Mouse (Mus musculus): ENCODE measurements around the gene Hps3.
"Not testable (repeated sequence)": the region's sequence is repeated elsewhere in the genome, so short reads cannot be mapped to it uniquely, and the experiment has no call there.

Gene Hps3

GRCm38 (mm10) chr3:20034719-20035404 is at the start of gene Hps3:
Gene Hps3, minus strand, starts transcription at chr3:20035315.
- peak; percentile 92 for DNase-seq (ENCODE audit: low spot score)

DNA sequence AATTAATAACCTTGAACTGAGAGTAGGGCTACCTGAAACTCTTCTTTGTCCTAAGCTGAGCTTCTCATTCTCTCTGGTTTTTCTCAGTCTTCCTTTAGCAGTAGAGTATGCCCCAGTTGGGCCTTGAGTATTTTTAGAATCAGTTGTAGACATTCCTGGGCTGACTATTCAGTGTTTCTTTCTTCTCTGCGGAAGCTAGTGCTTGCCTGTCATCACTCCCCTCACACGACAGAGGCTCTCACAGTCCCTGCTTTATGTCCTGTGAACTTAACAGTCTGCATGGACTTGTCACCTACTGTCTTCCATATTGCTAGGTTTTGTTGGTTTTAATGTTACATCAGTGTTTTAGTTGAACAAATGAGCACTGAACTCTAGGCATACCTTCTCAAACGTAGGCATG is 47.0 kb upstream of the Hps3 start:
- no peak for DNase-seq (ENCODE audit: low spot score)

DNA sequence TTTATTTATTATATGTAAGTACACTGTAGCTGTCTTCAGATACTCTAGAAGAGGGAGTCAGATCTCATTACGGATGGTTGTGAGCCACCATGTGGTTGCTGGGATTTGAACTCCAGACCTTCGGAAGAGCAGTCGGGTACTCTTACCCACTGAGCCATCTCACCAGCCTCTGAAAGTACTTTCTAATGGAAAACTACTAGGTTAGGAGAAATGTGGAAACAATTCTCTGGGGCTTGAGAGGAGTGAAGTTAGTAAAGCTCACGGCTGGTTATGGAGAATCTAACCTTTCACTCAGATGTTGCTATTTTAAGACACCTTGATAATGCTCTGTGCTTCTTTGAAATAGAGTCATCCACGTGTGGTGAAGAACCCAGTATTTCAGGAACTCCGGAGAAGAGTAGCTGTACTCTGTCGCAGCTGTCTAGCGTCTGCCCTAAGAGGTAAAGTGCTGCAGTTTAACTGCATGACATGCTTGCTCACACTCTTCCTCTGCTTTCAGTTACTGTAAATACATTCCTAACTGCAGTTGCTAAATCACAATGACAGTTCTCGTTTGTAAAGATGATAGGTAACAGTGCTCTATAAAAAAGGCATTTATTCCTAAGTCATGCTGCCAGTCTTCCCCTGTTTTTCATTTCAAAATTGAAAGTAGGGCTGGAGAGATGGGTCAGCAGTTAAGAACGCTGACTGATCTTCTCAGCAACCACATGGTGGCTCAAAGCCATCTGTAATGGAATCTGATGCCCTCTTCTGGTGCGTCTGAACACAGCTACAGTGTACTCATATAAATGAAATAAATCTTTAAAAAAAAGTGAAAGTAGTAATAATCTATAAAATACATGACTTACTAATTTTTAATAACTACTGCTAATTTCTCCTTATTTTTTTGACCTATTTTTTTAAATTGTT is 41.3 kb upstream of the Hps3 start:
- no peak for DNase-seq (ENCODE audit: low spot score)

DNA sequence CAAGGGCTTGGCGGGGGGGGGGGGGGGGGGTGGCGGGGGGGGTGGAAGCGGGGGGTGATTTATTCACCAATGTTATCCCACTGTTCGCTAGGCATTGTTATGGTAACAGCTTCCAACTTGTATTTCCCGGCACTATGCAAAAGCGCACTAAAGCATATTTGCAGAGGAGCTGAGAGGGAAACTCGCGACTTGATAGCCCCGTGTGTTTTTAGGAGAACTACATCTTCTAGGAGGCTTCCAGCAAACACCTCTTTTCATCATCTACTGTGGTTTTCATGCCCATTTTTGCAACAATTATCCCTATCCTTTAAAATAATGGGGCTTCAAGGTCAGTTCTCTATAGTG is 23.1 kb upstream of the Hps3 start:
- peak; percentile 37 for DNase-seq (ENCODE audit: low spot score)

- peak; percentile 96 for DNase-seq (ENCODE audit: low spot score)
Observed at GRCm38 (mm10) chr3:20057306-20058196, 22.4 kb upstream of the Hps3 start, which contains the start of gene Hltf. Gene Hltf, plus strand, starts transcription at chr3:20057811.

DNA sequence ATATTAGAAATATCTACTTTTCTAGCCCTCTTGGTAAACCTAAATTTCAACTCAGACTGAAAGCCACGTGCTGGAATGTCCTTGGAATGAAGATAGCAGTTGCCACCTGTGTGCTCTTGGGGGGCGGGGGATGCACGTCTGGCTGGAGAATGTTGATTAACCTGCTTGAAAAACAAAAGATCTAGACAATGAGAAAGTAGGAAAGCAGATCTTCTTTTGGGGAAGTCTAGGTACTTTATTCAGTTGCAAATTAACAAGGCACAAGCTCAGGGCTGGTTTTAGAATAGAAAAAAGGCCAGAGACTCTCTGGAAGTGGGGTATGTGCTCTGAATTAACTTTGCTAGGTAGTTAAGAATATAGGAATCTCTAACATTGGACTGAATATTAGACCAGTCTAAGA is 9.6 kb upstream of the Hps3 start:
- DNase-seq (ENCODE audit: low spot score) = not testable (repeated sequence)

- DNase-seq (ENCODE audit: low spot score) = not testable (repeated sequence)
Observed at GRCm38 (mm10) chr3:20041461-20041860, 6.3 kb upstream of the Hps3 start.

- DNase-seq (ENCODE audit: low spot score) = no peak
Observed at GRCm38 (mm10) chr3:20036069-20036468, 954 bp upstream of the Hps3 start.

DNA sequence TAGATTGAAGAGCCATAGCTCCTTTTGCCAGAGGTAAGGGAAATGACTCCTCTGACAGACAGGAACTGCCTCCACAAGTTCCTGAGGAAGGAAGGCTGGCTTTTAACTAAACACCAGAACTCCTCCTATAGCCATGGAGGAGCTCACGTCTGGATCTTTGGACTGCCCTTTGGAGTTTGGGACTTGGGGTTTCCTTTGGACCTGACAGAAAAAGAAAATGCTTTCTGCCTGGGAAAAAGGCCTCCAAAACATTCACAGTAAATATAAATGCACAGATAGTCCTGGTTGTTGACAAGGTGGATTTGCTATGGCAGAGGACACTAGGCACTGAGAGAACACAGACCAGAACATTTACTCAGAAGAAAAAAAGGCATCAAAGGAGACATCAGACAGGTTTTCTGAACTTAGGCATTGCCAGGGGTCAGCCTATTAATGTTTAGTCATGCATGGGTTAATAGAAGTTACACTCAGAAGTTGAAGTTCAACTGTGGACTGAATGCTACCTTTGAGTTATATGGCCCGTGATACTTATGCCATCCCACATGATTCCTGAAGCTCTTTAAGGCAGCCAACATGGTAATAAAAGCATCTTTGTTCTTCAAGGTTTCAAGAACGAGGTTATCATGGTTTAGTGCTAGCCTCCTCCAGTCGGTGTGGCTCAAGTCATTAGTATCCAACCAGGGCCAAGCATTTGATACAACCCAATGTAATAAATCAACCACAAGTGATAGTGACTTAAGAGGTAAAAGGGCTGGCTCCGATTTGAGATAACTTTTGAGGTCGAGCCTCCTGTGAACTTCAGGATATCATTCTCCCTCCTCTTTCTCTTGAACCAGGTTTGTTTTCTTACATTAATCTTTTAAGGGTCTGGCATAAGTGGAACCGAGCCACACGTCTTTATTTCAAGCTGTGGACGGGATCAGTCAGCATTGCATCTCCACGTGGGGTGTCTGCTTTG is 1.1 kb downstream of the Hps3 start:
- no peak for DNase-seq (ENCODE audit: low spot score)

- DNase-seq (ENCODE audit: low spot score) = no peak
Observed at GRCm38 (mm10) chr3:20030807-20031206, 4.3 kb downstream of the Hps3 start.

DNA sequence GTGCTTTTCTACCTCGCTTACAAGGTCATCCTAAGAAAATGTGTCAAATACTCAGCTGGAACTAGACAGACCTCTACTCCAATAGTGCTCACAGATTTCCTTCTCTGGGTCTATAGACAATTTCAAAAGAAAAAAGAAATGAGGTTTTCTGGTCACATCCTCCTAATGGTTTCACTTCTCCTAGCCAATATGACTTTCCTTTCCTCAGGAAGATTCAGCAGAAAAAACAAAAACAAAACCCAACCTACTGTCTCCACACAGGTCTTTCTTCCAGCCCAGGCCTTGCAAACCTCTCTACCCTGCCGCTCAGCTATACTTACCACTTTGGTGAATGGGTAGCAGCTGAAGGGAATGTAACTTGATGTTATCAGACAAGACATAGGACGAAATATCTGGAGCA is 6.5 kb downstream of the Hps3 start:
- DNase-seq (ENCODE audit: low spot score) = no peak

GRCm38 (mm10) chr3:20027788-20028187 is 7.3 kb downstream of the Hps3 start:
- no peak for DNase-seq (ENCODE audit: low spot score)

GRCm38 (mm10) chr3:20026996-20027689 is 8.0 kb downstream of the Hps3 start:
- DNase-seq (ENCODE audit: low spot score) = no peak

DNA sequence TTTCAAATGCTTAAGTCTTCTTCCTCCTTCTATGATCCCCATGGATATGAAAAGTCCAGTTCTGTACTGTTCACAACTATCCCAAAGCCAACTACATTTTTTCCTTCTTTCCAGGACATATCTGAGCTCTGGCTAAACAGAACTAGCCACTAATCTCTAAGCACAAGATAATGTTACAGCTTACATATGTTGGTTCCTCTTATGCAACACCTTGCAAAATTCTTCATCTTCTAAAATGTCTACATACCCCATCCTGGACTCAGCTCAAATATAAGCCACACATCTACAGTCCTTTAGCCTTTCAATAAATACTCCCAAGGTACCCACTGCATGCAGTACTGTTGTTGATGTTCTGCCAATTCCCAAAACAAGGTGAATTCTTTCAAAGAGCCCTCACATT is 8.6 kb downstream of the Hps3 start:
- DNase-seq (ENCODE audit: low spot score) = no peak

- DNase-seq (ENCODE audit: low spot score) = no peak
Observed at GRCm38 (mm10) chr3:20023832-20024231, 11.3 kb downstream of the Hps3 start.

DNA sequence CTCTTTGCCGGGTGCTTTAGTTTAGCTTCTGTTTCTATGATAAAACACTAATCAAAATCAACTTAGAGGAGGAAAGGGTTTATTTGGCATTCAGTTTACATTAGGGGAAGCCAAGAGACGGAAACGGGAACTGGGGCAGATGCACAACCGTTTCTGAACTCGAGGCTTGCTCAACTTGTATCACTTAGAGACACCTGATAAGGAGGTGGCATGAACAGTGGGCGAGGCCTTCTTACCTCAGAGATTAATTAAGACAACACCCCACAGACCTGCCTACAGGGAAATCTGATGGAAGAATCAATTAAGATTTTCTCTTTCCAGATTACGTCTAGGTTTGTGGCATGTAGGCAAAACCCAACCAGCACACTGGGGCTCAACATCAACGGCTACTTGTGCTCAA is 17.0 kb downstream of the Hps3 start:
- DNase-seq (ENCODE audit: low spot score) = no peak

- no peak for DNase-seq (ENCODE audit: low spot score)
Observed at GRCm38 (mm10) chr3:20014454-20014853, 20.7 kb downstream of the Hps3 start.

GRCm38 (mm10) chr3:20010905-20011304 is 24.2 kb downstream of the Hps3 start:
- not testable (repeated sequence) for DNase-seq (ENCODE audit: low spot score)

DNA sequence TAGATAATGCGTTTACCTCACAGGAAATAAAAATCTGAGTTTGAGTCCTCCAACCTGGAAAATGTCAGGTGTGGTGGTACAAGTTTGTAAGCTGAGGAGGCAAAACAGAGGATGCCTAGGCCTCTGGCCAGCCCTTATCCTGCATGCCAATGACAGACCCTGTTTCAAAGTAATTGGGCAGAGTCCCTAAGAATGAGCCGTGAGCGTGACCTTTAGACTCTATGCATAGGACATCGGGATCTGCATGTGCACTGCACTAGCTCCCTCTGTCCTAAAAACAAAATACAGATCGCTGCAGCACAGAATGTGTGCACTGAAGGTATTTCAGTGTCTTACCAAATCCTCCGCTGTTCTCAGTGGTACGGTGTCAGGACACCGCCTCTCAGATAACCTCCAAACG is 24.7 kb downstream of the Hps3 start:
- peak; percentile 24 for DNase-seq (ENCODE audit: low spot score)

DNA sequence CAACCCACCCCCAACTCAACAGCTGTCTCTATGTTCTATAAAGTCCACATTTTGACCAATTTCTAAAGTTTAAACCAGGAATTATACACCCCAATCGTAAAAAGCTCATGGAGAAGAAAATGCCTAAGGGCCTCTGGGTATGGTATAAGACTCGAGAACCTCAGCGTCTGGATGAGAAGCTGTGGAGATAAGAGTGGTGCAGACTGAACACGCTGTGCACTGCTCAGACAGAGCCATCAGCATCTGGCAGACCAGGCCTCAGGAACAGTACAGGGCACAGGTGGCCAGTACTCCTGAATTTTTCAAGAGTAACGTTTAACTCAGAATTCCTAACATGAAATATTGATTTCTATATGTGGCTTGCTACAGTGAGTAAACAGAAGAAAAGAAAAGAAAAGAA is 27.4 kb downstream of the Hps3 start:
- no peak for DNase-seq (ENCODE audit: low spot score)

- no peak for DNase-seq (ENCODE audit: low spot score)
Observed at GRCm38 (mm10) chr3:20007275-20007674, 27.8 kb downstream of the Hps3 start.

Data from embryo, embryonic 10.5 days (tissue).